Mouse (Mus musculus) CH12.LX (cell line): Measurements from ENCODE around the gene Nfic. TPM values are rescaled to one million over a fixed set of nuclear protein-coding genes. Genes with fewer than 3 reads are reported as not detected.

Experiments
- DNase-seq: peaks from one replicate; pipeline ENCODE4 v3.0.0-alpha.2; 2013; ENCODE audit errors: extremely low read depth
- H3K27ac ChIP-seq: 2 replicates; pipeline ENCODE4 v1.5.1; 2012; ENCODE audit warnings: low read depth, mild to moderate bottlenecking, control low read depth, moderate library complexity; ENCODE audit not compliant: insufficient read depth
- H3K27me3 ChIP-seq: replicated peaks from 2 replicates; pipeline ENCODE3; 2012; ENCODE audit warnings: inconsistent platforms
- H3K36me3 ChIP-seq, 2 experiments: replicated peaks in 1 of 2; 2 replicates each; pipeline versions ENCODE3 to v1.6.1; 2012; ENCODE audit warnings: inconsistent platforms in 1 of 2, low read length in 1 of 2, mild to moderate bottlenecking in 1 of 2, mixed read lengths in 1 of 2, moderate library complexity in 1 of 2; ENCODE audit not compliant: control insufficient read depth in 1 of 2, insufficient read depth in 1 of 2
- H3K4me1 ChIP-seq, 2 experiments: 2 replicates each; pipeline ENCODE4 v1.6.1; 2012; ENCODE audit warnings: inconsistent platforms in 1 of 2, moderate library complexity in 1 of 2; ENCODE audit not compliant: insufficient read depth in 2 of 2, control insufficient read depth in 1 of 2
- H3K4me2 ChIP-seq: 2 replicates; pipeline ENCODE4 v1.6.1; 2012; ENCODE audit warnings: low read depth, mild to moderate bottlenecking, control low read depth; ENCODE audit not compliant: poor library complexity, insufficient read depth, severe bottlenecking
- H3K4me3 ChIP-seq, 3 experiments: fragments of 150-350 bp in 1 of 3; sonication (generic) in 1 of 3; replicated peaks in 1 of 3; 2 replicates each; pipeline versions ENCODE3 to v1.5.1; 2011 to 2012; ENCODE audit warnings: low read depth in 2 of 3, low read length in 2 of 3, mild to moderate bottlenecking in 2 of 3, moderate library complexity in 2 of 3, control low read depth in 1 of 3, improper control_type of control experiment in 1 of 3, inconsistent platforms in 1 of 3, mixed read lengths in 1 of 3; ENCODE audit not compliant: poor library complexity in 1 of 3
- H3K79me2 ChIP-seq: replicated peaks from 2 replicates; pipeline ENCODE4 v1.6.1; 2012; ENCODE audit warnings: mild to moderate bottlenecking, moderate library complexity; ENCODE audit not compliant: control insufficient read depth, poor library complexity, insufficient read depth, severe bottlenecking; ENCODE audit errors: extremely low read depth
- H3K9ac ChIP-seq: 2 replicates; pipeline ENCODE4 v1.6.1; 2012; ENCODE audit warnings: low read depth, mild to moderate bottlenecking, control low read depth, moderate library complexity; ENCODE audit not compliant: insufficient read depth
- H3K9me3 ChIP-seq: replicated peaks from 2 replicates; pipeline ENCODE3; 2012; ENCODE audit warnings: low read length, inconsistent platforms, mixed read lengths
- BHLHE40 ChIP-seq: IDR thresholded peaks from 2 replicates; pipeline ENCODE4 v1.6.1; 2011; ENCODE audit warnings: mild to moderate bottlenecking, low read depth, low read length, improper control_type of control experiment
- CHD1 ChIP-seq: IDR thresholded peaks from 2 replicates; pipeline ENCODE4 v1.6.1; 2012; ENCODE audit warnings: low read depth, low read length, improper control_type of control experiment, inconsistent platforms
- CHD2 ChIP-seq: IDR thresholded peaks from 2 replicates; pipeline ENCODE4 v1.6.1; 2011; ENCODE audit warnings: low read length, improper control_type of control experiment
- CTCF ChIP-seq, 2 experiments: IDR thresholded peaks in 1 of 2; conservative IDR thresholded peaks in 1 of 2; 2 replicates each; pipeline ENCODE4 v1.5.1; 2011 to 2012; ENCODE audit warnings: low read depth in 2 of 2, low read length in 2 of 2, improper control_type of control experiment in 1 of 2, inconsistent platforms in 1 of 2, mild to moderate bottlenecking in 1 of 2, moderate library complexity in 1 of 2
- ELF1 ChIP-seq: IDR thresholded peaks from 2 replicates; pipeline ENCODE4 v1.6.1; 2014; ENCODE audit warnings: low read depth, mild to moderate bottlenecking, inconsistent platforms, low read length, improper control_type of control experiment
- EP300 ChIP-seq: IDR thresholded peaks from 2 replicates; pipeline ENCODE4 v1.6.1; 2011; ENCODE audit warnings: low read length, improper control_type of control experiment
- HCFC1 ChIP-seq: IDR thresholded peaks from 2 replicates; pipeline ENCODE4 v1.6.1; 2012; ENCODE audit warnings: low read depth, mild to moderate bottlenecking, inconsistent platforms, low read length, improper control_type of control experiment
- MAX ChIP-seq: IDR thresholded peaks from 2 replicates; pipeline ENCODE4 v1.6.1; 2011; ENCODE audit warnings: low read length, improper control_type of control experiment
- MAZ ChIP-seq: IDR thresholded peaks from 2 replicates; pipeline ENCODE4 v1.6.1; 2012; ENCODE audit warnings: low read depth, mild to moderate bottlenecking, inconsistent platforms, low read length, improper control_type of control experiment, moderate library complexity
- MEF2A ChIP-seq: IDR thresholded peaks from 2 replicates; pipeline ENCODE4 v1.6.1; 2014; ENCODE audit warnings: low read depth, mild to moderate bottlenecking, inconsistent platforms, low read length, improper control_type of control experiment, borderline replicate concordance
- MYC ChIP-seq: IDR thresholded peaks from 2 replicates; pipeline ENCODE4 v1.6.1; 2011; ENCODE audit warnings: low read depth, mild to moderate bottlenecking, improper control_type of control experiment, low read length
- NELFE ChIP-seq: IDR thresholded peaks from 2 replicates; pipeline ENCODE4 v1.6.1; 2011; ENCODE audit warnings: low read depth, low read length, improper control_type of control experiment
- RAD21 ChIP-seq: IDR thresholded peaks from 2 replicates; pipeline ENCODE4 v1.6.1; 2011; ENCODE audit warnings: low read depth, mild to moderate bottlenecking, low read length, improper control_type of control experiment, moderate library complexity
- SIN3A ChIP-seq: IDR thresholded peaks from 2 replicates; pipeline ENCODE4 v1.6.1; 2012; ENCODE audit warnings: low read length, improper control_type of control experiment, inconsistent platforms
- SMC3 ChIP-seq: IDR thresholded peaks from 2 replicates; pipeline ENCODE4 v1.6.1; 2011; ENCODE audit warnings: low read depth, low read length, improper control_type of control experiment
- TCF12 ChIP-seq: IDR thresholded peaks from 2 replicates; pipeline ENCODE4 v1.6.1; 2014; ENCODE audit warnings: low read depth, mild to moderate bottlenecking, inconsistent platforms, low read length, improper control_type of control experiment
- USF2 ChIP-seq: conservative IDR thresholded peaks from 2 replicates; pipeline ENCODE4 v1.6.1; 2011; ENCODE audit warnings: low read depth, low read length, improper control_type of control experiment
- ZC3H11A ChIP-seq: IDR thresholded peaks from 2 replicates; pipeline ENCODE4 v1.6.1; 2012; ENCODE audit warnings: low read depth, mild to moderate bottlenecking, inconsistent platforms, low read length, improper control_type of control experiment
- ZMIZ1 ChIP-seq: IDR thresholded peaks from 2 replicates; pipeline ENCODE4 v1.6.1; 2012; ENCODE audit warnings: low read depth, mild to moderate bottlenecking, inconsistent platforms, low read length, improper control_type of control experiment
- ZNF384 ChIP-seq: IDR thresholded peaks from 2 replicates; pipeline ENCODE4 v1.6.1; 2012; ENCODE audit warnings: low read depth, low read length, improper control_type of control experiment, inconsistent platforms
- dilution Hi-C: fragments of 300-500 bp; cut with MboI; formaldehyde crosslinking; loops from 2 replicates; pipeline ENCODE4 v1.14.3; 2020; ENCODE audit warnings: low sequenced_read_pairs; ENCODE audit not compliant: extremely low pct_unique_long_range_greater_than_20kb, extremely low pct_ligation_motif_present
- in situ Hi-C: fragments of 300-500 bp; cut with MboI; formaldehyde crosslinking; loops from 3 replicates; pipeline ENCODE4 v1.14.3; 2019; ENCODE audit warnings: low sequenced_read_pairs, low pct_ligation_motif_present, low pct_unique_long_range_greater_than_20kb, mixed read lengths
- polyA plus RNA-seq: library from polyadenylated mRNA; unstranded; fragments of >175 nt; gene quantifications from 2 replicates; pipeline ENCODE4 v1.2.1, GENCODE M21; 2012; ENCODE audit warnings: low read depth; ENCODE audit not compliant: insufficient read length
- total RNA-seq, 2 experiments: library from RNA; depleted of rRNA; stranded (reverse); fragments of 300-350 nt in 1 of 2; fragments of >200 nt in 1 of 2; gene quantifications; 2 replicates each; pipeline ENCODE4 v1.2.3; 2012 to 2014

Nfic gene
- total RNA-seq (2012; rRNA removed) (4.4 and 4.7 TPM in 2 replicates), total RNA-seq (2014; rRNA removed) (0.07 and 0.34 TPM in 2 replicates), polyA plus RNA-seq (3.8 and 4.0 TPM in 2 replicates)

DNA sequence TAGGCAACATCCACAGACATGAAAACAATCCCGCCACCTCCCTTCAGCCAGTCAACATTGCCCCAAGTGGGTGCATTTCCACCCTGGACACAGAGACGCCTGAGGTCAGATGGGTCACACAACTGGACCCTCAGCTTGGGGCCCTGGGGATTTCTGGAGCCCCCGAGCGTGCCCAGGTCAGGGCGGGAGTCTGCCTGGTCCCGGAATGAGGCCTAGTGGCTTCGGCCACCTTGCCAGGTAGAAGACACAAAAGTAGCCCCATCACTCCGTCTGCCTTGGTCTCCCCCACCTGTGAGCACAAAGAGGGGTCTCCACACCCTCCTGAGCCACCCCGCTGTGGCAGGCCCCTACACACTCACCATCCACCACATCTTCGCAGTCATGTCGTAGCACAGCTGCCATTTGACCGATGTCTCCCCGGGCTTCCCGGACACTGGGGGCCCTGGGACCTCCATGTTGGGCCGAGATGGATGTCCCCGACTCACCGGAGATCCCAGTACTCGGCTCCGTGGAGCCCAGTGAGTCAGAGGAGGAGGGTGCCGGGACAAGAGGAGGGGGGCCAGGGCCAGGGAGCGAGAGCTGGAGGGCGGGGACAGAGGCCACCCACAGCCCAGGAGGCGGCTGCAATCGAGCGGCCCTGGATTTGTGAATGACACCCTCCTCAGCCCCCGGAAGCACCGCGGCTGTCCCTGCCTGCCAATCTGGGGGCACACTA is at the start of gene Nfic:
Gene Nfic (minus strand): TSS at position 455 of the 715 bp plus-strand sequence.
- Histone ChIP-seq H3K9me3 (no peaks in the 10 kb centered on the region), H3K79me2 (no peaks in the 10 kb centered on the region), H3K4me2 (no peak within 1 kb of the TSS), H3K4me3 (no peak within 1 kb of the TSS), H3K4me1 (peaks cover 0 to under 1% of the 10 kb centered on the region in 2 experiments; a peak in 1 of 4 replicates), H3K27ac (no peak within 1 kb of the TSS), H3K36me3 (no peaks in the 10 kb centered on the region), H3K27me3 (peaks cover 90% of the 10 kb centered on the region), H3K9ac (no peak within 1 kb of the TSS)
- dilution Hi-C loops, result no loop called here
- DNase-seq, result no peak
- no peak for TF ChIP-seq ZNF384
- TF ChIP-seq ZC3H11A, result no peak
- no peak for TF ChIP-seq TCF12
- TF ChIP-seq BHLHE40, result no peak
- no peak for TF ChIP-seq EP300
- TF ChIP-seq SIN3A, result no peak
- no peak for TF ChIP-seq MAZ
- TF ChIP-seq CHD1, result no peak
- no peak for TF ChIP-seq HCFC1
- no peak for TF ChIP-seq CTCF (conservative IDR thresholded peaks at IDR 0.05 in 1 of 2, IDR thresholded peaks at IDR 0.05 in 1 of 2; ENCODE audit: low read depth in 2 of 2, low read length in 2 of 2)
- in situ Hi-C loops, result no loop called here

DNA sequence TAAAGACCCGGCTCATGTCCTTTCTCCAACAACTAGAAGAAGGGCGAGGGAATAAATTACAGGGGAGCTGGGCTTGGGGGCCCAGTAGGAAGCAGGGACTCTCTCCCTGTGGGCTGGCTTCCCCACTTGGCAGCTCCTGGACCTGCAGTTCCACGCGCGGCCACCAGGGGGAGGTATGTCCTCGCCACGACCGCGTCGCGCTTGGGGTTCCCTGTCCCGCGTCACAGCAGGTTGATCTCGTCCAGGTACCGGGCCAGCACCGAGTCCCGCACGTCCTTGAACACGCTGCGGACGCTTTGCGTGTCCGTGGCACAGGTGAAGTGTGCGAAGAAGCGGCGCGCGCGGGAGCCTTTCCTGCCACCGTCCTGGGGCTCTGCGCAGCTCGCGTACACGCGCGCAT is 47.2 kb upstream of the Nfic start:
- dilution Hi-C loops (no loop called here), in situ Hi-C loops (no loop called here)
- DNase-seq, result peak; percentile 43
- Histone ChIP-seq H3K4me1 (peaks cover 10 to 17% of the 10 kb centered on the region in 2 experiments), H3K4me3 (no peak overlapping the region), H3K27me3 (peaks cover 2% of the 10 kb centered on the region), H3K4me2 (no peak overlapping the region), H3K79me2 (no peaks in the 10 kb centered on the region), H3K9ac (no peak overlapping the region), H3K9me3 (peaks cover 6% of the 10 kb centered on the region), H3K27ac (no peak overlapping the region), H3K36me3 (peaks cover 0 to 17% of the 10 kb centered on the region in 2 experiments)
- TF ChIP-seq ZMIZ1 (no peak), MYC (no peak), SMC3 (peak; percentile 95), RAD21 (peak; percentile 80), USF2 (no peak), CTCF (conservative IDR thresholded peaks at IDR 0.05 in 1 of 2, IDR thresholded peaks at IDR 0.05 in 1 of 2; ENCODE audit: low read depth in 2 of 2, low read length in 2 of 2) (peak; percentile 58 to 95), MAX (no peak), NELFE (no peak), ELF1 (no peak), MAZ (no peak), ZC3H11A (peak; percentile 20; the same call in 1 of the 2 replicates), MEF2A (no peak), CHD2 (no peak)
